8 mouse cellular contexts compared by ENCODE assay signal in the genomic region with DNA sequence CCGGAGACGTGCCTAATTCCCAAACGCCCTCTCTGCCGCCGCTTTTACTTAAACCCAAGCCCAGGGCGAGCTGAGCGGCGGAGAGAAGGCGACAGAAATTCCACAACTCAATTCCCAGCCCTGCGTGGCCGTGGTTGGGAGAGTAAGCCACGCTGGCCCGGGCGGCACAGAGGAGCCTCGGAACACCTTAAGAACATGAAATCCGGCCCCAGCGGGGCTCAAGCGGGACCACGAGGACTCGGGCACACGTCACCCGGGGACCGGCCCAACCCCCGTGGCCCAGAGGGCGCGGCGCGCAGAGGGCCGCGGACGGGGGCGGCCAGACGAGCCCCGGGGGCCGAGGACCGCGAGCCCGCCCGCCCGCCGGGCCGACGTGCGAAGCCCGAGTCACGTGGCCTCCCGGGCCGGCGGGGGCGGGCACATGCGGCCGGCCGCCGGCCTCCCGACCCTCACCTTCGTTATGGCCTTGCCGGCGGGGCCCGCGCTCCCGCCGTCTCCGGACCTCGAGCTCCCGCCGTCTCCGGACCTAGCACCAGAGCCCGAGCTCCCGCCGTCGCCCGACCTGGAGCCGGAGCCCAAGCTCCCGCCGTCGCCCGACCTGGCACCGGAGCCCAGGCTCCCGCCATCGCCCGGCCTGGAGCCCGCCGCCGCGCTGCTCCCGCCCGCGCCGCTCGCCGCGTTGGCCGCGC. TPM values are rescaled to one million over a fixed set of nuclear protein-coding genes. Genes with fewer than 3 reads are reported as not detected.
DNase-seq lines count a peak whose midpoint lies in the region; ATAC-seq and TF ChIP-seq lines count a peak whose summit lies in the region.

No protein-coding gene starts in this region.

- peak overlapping the region; percentile 92 for H3K4me3 ChIP-seq in heart, embryonic 15.5 days
- H3K4me3 ChIP-seq in liver, embryonic 16.5 days (ENCODE audit: low read depth, low read length) = peak overlapping the region; percentile 77
- peak overlapping the region; percentile 89 for H3K4me3 ChIP-seq in neural tube, embryonic 11.5 days (ENCODE audit: low read depth, low read length)
- H3K4me3 ChIP-seq in testis, adult 2 months (ENCODE audit: control insufficient read depth, low read depth, low read length) = peak overlapping the region; percentile 85

- H3K36me3 ChIP-seq in heart, embryonic 15.5 days = peaks cover 13% of the 10 kb centered on the region
- H3K36me3 ChIP-seq in liver, embryonic 16.5 days (ENCODE audit: control insufficient read depth, insufficient read depth) = peaks cover 10% of the 10 kb centered on the region
- peaks cover 2% of the 10 kb centered on the region; the same call in 1 of the 2 replicates for H3K36me3 ChIP-seq in neural tube, embryonic 11.5 days (ENCODE audit: control insufficient read depth, insufficient read depth, low read length)
- H3K36me3 ChIP-seq in testis, adult 2 months (ENCODE audit: control insufficient read depth, insufficient read depth, low read length) = no peaks in the 10 kb centered on the region; the same call in 1 of the 2 replicates

- H3K9me3 ChIP-seq in heart, embryonic 15.5 days (replicated peaks) = no peaks in the 10 kb centered on the region
- no peaks in the 10 kb centered on the region for H3K9me3 ChIP-seq in liver, embryonic 16.5 days (replicated peaks; ENCODE audit: control insufficient read depth, low read length)
- H3K9me3 ChIP-seq in neural tube, embryonic 11.5 days (ENCODE audit: control insufficient read depth, low read length) = no peaks in the 10 kb centered on the region

- peak; percentile 44 for ATAC-seq in erythroid progenitor cell, adult 5-6 weeks (replicated peaks; ENCODE audit: low FRiP score, poor library complexity, severe bottlenecking)
- ATAC-seq in heart, embryonic 15.5 days (replicated peaks; ENCODE audit: insufficient number of reproducible peaks, insufficient read depth, low FRiP score, low read depth) = peak; percentile 19
- peak; percentile 39 for ATAC-seq in liver, embryonic 16.5 days (ENCODE audit: low read depth)
- ATAC-seq in neural tube, embryonic 11.5 days (ENCODE audit: insufficient read depth, low FRiP score, low TSS enrichment) = peak; percentile 27

- TF ChIP-seq POLR2A in testis, adult 2 months (IDR thresholded peaks at IDR 0.05; ENCODE audit: control insufficient read depth, low read depth, low read length) = peak; percentile 27; the same call in 1 of the 2 replicates

- no peak for TF ChIP-seq CTCF in testis, adult 2 months (IDR thresholded peaks at IDR 0.05; ENCODE audit: control insufficient read depth, insufficient read depth, insufficient replicate concordance, low read depth, low read length)

- H3K27ac ChIP-seq in heart, embryonic 15.5 days = peak overlapping the region; percentile 96
- peak overlapping the region; percentile 97 for H3K27ac ChIP-seq in liver, embryonic 16.5 days (ENCODE audit: low read length)
- peak overlapping the region; percentile 96 for H3K27ac ChIP-seq in neural tube, embryonic 11.5 days (ENCODE audit: low read depth, low read length)
- H3K27ac ChIP-seq in testis, adult 2 months (ENCODE audit: control insufficient read depth, insufficient read depth, low read depth, low read length) = peak overlapping the region; percentile 88

- H3K4me2 ChIP-seq in heart, embryonic 15.5 days = peak overlapping the region; percentile 78
- peak overlapping the region; percentile 98 for H3K4me2 ChIP-seq in liver, embryonic 16.5 days (ENCODE audit: low read depth, low read length)
- H3K4me2 ChIP-seq in neural tube, embryonic 11.5 days (ENCODE audit: low read depth) = peak overlapping the region; percentile 84

- H3K4me1 ChIP-seq in heart, embryonic 15.5 days (replicated peaks) = peaks cover 24% of the 10 kb centered on the region
- H3K4me1 ChIP-seq in liver, embryonic 16.5 days (ENCODE audit: control insufficient read depth, low read depth, low read length) = peaks cover 27% of the 10 kb centered on the region
- peaks cover 3% of the 10 kb centered on the region for H3K4me1 ChIP-seq in neural tube, embryonic 11.5 days (ENCODE audit: control insufficient read depth, insufficient read depth, low read length)
- H3K4me1 ChIP-seq in testis, adult 2 months (ENCODE audit: control insufficient read depth, insufficient read depth, low read length) = peaks cover 4% of the 10 kb centered on the region

- H3K27me3 ChIP-seq in heart, embryonic 15.5 days = no peaks in the 10 kb centered on the region
- H3K27me3 ChIP-seq in liver, embryonic 16.5 days (ENCODE audit: control insufficient read depth, insufficient read depth, low read depth, low read length) = no peaks in the 10 kb centered on the region
- no peaks in the 10 kb centered on the region for H3K27me3 ChIP-seq in neural tube, embryonic 11.5 days (ENCODE audit: control insufficient read depth, insufficient read depth, low read length)
- no peaks in the 10 kb centered on the region for H3K27me3 ChIP-seq in testis, adult 2 months (ENCODE audit: control insufficient read depth, insufficient read depth, low read length)

- 3% methylated on average over 63 of the region's 94 CpGs for WGBS in heart, embryonic 15.5 days
- 1% methylated on average over 77 of the region's 94 CpGs for WGBS in liver, embryonic 16.5 days (ENCODE audit: insufficient replicate concordance)
- WGBS in neural tube, embryonic 11.5 days = 1% methylated on average over 74 of the region's 94 CpGs

- H3K9ac ChIP-seq in heart, embryonic 15.5 days = peak overlapping the region; percentile 100
- H3K9ac ChIP-seq in liver, embryonic 16.5 days (ENCODE audit: low read depth, low read length) = peak overlapping the region; percentile 95
- peak overlapping the region; percentile 94 for H3K9ac ChIP-seq in neural tube, embryonic 11.5 days (ENCODE audit: low read length)

- peak; percentile 59 for DNase-seq in 416B (ENCODE audit: low read depth)
- DNase-seq in adrenal gland, adult 8-10 months = peak; percentile 49
- peak; percentile 83 for DNase-seq in kidney, postnatal 14 days
- peak; percentile 67 for DNase-seq in neural tube, embryonic 11.5 days (ENCODE audit: low spot score)

RNA-seq across cellular contexts. Expression of gene Cdv3, which starts 0.9 kb away (rescaled TPM):
- total RNA-seq in adrenal gland, adult 8-10 months (2022) = 100 to 1,000 TPM; 105 to 240 (median 171) TPM
- total RNA-seq in erythroid progenitor cell, adult 5-6 weeks (2015; ENCODE audit: low replicate concordance) = 71.7 and 73.2 TPM in 2 replicates
- 92.0 and 94.8 TPM in 2 replicates for total RNA-seq in erythroid progenitor cell, adult 5-6 weeks (2017; ENCODE audit: low replicate concordance)
- 75.2 and 89.4 TPM in 2 replicates for polyA plus RNA-seq in heart, embryonic 15.5 days (2015; fragmentation: Nextera tagmentation; extraction: Ambion mirVana)
- polyA plus RNA-seq in liver, embryonic 16.5 days (2015; fragmentation: Nextera tagmentation; extraction: Ambion mirVana) = 41.2 and 41.8 TPM in 2 replicates
- polyA plus RNA-seq in neural tube, embryonic 11.5 days (2014; fragmentation: Nextera tagmentation; extraction: Ambion mirVana) = 136 and 142 TPM in 2 replicates
- 229 and 317 TPM in 2 replicates for polyA plus RNA-seq in testis, adult 2 months (2012; rRNA removed)

RNA-seq across cellular contexts. Expression of gene Topbp1, which starts 59.7 kb away (rescaled TPM):
- total RNA-seq in adrenal gland, adult 8-10 months (2022) = 10 to 100 TPM; 27.8 to 31.7 (median 29.8) TPM
- total RNA-seq in erythroid progenitor cell, adult 5-6 weeks (2015; ENCODE audit: low replicate concordance) = 162 and 228 TPM in 2 replicates
- total RNA-seq in erythroid progenitor cell, adult 5-6 weeks (2017; ENCODE audit: low replicate concordance) = 128 and 142 TPM in 2 replicates
- 36.6 and 41.1 TPM in 2 replicates for polyA plus RNA-seq in heart, embryonic 15.5 days (2015; fragmentation: Nextera tagmentation; extraction: Ambion mirVana)
- polyA plus RNA-seq in liver, embryonic 16.5 days (2015; fragmentation: Nextera tagmentation; extraction: Ambion mirVana) = 29.2 and 29.4 TPM in 2 replicates
- 69.8 and 85.0 TPM in 2 replicates for polyA plus RNA-seq in neural tube, embryonic 11.5 days (2014; fragmentation: Nextera tagmentation; extraction: Ambion mirVana)
- polyA plus RNA-seq in testis, adult 2 months (2012; rRNA removed) = 15.6 and 20.4 TPM in 2 replicates

RNA-seq across cellular contexts. Expression of gene 1300017J02Rik, which starts 59.9 kb away (rescaled TPM):
- total RNA-seq in adrenal gland, adult 8-10 months (2022) = 1 to 10 TPM in 2 of 4 experiments, under 1 TPM in 1, not detected in 1; 0.56 to 1.6 (median 1.3) TPM
- total RNA-seq in erythroid progenitor cell, adult 5-6 weeks (2015; ENCODE audit: low replicate concordance) = 185 and 265 TPM in 2 replicates
- total RNA-seq in erythroid progenitor cell, adult 5-6 weeks (2017; ENCODE audit: low replicate concordance) = 172 and 265 TPM in 2 replicates
- 1.5 and 1.7 TPM in 2 replicates for polyA plus RNA-seq in heart, embryonic 15.5 days (2015; fragmentation: Nextera tagmentation; extraction: Ambion mirVana)
- polyA plus RNA-seq in liver, embryonic 16.5 days (2015; fragmentation: Nextera tagmentation; extraction: Ambion mirVana) = 102 and 113 TPM in 2 replicates
- 2.3 and 2.4 TPM in 2 replicates for polyA plus RNA-seq in neural tube, embryonic 11.5 days (2014; fragmentation: Nextera tagmentation; extraction: Ambion mirVana)
- 19.8 and 20.3 TPM in 2 replicates for polyA plus RNA-seq in testis, adult 2 months (2012; rRNA removed)

Comparison
In these comparisons a context has a peak if more than half of its experiments do, and no peak if none do; other contexts are left out.
1. Peak in every context shown above with its lines: DNase-seq, ATAC-seq, H3K4me3 ChIP-seq and H3K27ac ChIP-seq.